Mouse (Mus musculus): Measurements from ENCODE around the gene Abhd14b.

DNA sequence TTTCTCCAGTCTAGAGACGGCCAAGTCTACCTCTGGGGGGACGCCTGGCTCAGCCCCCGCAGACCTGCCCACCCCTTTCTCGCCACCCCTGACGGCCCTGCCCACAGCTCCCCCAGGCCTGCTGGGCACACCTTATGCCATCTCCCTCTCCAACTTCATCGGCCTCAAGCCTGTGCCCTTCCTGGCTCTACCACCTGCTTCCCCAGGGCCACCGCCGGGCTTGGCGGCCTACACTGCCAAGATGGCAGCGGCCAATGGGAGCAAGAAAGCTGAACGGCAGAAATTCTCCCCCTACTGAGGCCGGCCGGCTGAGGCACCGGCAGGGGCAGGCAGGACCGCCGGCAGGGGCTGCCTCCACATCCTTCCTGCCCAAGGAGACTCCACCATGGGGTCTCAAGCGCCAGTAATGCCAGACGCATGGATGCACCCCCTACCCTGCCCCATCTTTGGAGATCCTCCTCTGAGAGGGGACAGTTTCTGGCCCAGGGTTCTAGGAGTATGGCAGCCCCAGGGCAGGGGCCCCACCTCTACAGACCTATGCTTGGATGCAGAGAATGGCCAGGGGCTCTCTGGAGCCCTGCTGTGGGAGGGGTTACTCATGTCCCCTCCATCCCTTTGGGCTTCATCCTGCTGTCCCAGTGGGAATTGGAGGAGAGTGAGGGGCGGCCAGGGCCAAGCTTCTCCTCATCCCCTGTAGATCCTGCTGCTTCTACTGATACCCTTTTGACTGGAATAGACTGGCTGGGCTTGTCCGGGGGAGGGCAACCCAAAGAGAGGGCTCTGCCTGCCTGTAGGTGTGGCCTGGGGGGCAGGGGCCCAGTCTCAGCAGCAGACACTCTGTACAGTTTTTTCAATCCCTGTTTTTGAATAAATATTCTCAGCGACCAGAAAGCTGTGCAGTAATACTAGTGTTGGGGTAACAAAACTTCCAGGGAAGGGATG, 16.1 kb downstream of the Abhd14b start:
- TF ChIP-seq POLR2A (IDR thresholded peaks at IDR 0.05; ENCODE audit: borderline replicate concordance, low read depth, low read length) (no peak), CTCF (IDR thresholded peaks at IDR 0.05; ENCODE audit: low read depth, low read length) (no peak)

Data from bone marrow macrophage, adult 2 months (primary cell).